Mouse (Mus musculus) stomach, postnatal 0 days (tissue): ENCODE measurements around the gene Ints14. TPM values are rescaled to one million over a fixed set of nuclear protein-coding genes. Genes with fewer than 3 reads are reported as not detected.
"Not testable (repeated sequence)": the region's sequence is repeated elsewhere in the genome, so short reads cannot be mapped to it uniquely, and the experiment has no call there.

ENCODE experiments used
- ATAC-seq: fragments of 200-750 bp; cut with Nextera tagmentation; 2 replicates; pipeline ENCODE4 v1.8.0; 2017; ENCODE audit not compliant: low FRiP score, low TSS enrichment
- DNase-seq: peaks from one replicate; pipeline ENCODE4 v3.0.0-alpha.2; 2016; ENCODE audit warnings: low spot score
- H3K27ac ChIP-seq: fragments of 300-500 bp; sonication (generic); replicated peaks from 2 replicates; pipeline ENCODE4 v1.5.1; 2014; ENCODE audit warnings: mild to moderate bottlenecking, control low read depth
- H3K27me3 ChIP-seq: fragments of 300-500 bp; sonication (generic); 2 replicates; pipeline ENCODE4 v1.6.1; 2014; ENCODE audit warnings: low read length; ENCODE audit not compliant: control insufficient read depth, insufficient read depth
- H3K36me3 ChIP-seq: fragments of 300-500 bp; sonication (generic); 2 replicates; pipeline ENCODE4 v1.6.1; 2014; ENCODE audit warnings: low read length, mixed read lengths; ENCODE audit not compliant: control insufficient read depth, insufficient read depth
- H3K4me1 ChIP-seq: fragments of 300-500 bp; sonication (generic); replicated peaks from 2 replicates; pipeline ENCODE4 v1.6.1; 2014; ENCODE audit warnings: antibody characterized with exemption; ENCODE audit not compliant: control insufficient read depth, insufficient read depth
- H3K4me2 ChIP-seq: fragments of 300-500 bp; sonication (generic); replicated peaks from 2 replicates; pipeline ENCODE4 v1.6.1; 2014; ENCODE audit warnings: low read depth, mild to moderate bottlenecking, control low read depth, moderate library complexity
- H3K4me3 ChIP-seq: fragments of 300-500 bp; sonication (generic); 2 replicates; pipeline ENCODE4 v1.5.1; 2014; ENCODE audit warnings: low read depth, low read length, control low read depth
- H3K9ac ChIP-seq: fragments of 300-500 bp; sonication (generic); 2 replicates; pipeline ENCODE4 v1.6.1; 2014; ENCODE audit warnings: mild to moderate bottlenecking, low read length, control low read depth, mixed read lengths
- H3K9me3 ChIP-seq: fragments of 300-500 bp; sonication (generic); 2 replicates; pipeline ENCODE4 v1.6.1; 2016; ENCODE audit warnings: low read length; ENCODE audit not compliant: control insufficient read depth
- CTCF ChIP-seq: IDR thresholded peaks from 2 replicates; pipeline ENCODE4 v1.5.1; 2016; ENCODE audit warnings: antibody characterized with exemption, low read depth, mild to moderate bottlenecking, moderate library complexity
- EP300 ChIP-seq: optimal IDR thresholded peaks from 2 replicates; pipeline ENCODE3; 2016; ENCODE audit warnings: antibody characterized with exemption
- WGBS: fragments of 180-500 bp; shearing (Covaris S2); extraction: QIAGEN DNeasy Blood & Tissue Kit; methylation state at CpG from one replicate; pipeline ENCODE4 v1.1.7; 2014; 5-methylcytosine and 5-hydroxymethylcytosine counted together
- polyA plus RNA-seq: library from polyadenylated mRNA; unstranded; fragments of >200 nt; fragmentation: Nextera tagmentation; extraction: Ambion mirVana; gene quantifications from 2 replicates; pipeline ENCODE4 v1.2.1, GENCODE M21; 2015

Ints14 gene
- polyA plus RNA-seq, 1 experiment from 2014 or later, result 25.8 TPM

- WGBS, result 21% methylated on average over 9 of the region's 9 CpGs
- no peak for TF ChIP-seq EP300
- TF ChIP-seq CTCF, result no peak
- DNase-seq (no peak), ATAC-seq (no peak; the same call in 1 of the 2 replicates)
- no peaks in the 10 kb centered on the region for H3K27me3 ChIP-seq
- H3K9me3 ChIP-seq, result no peaks in the 10 kb centered on the region
- H3K4me2 ChIP-seq, result peak overlapping the region; percentile 95
- H3K4me3 ChIP-seq, result peak overlapping the region; percentile 96
- peak overlapping the region; percentile 88 for H3K27ac ChIP-seq
- H3K36me3 ChIP-seq, result no peaks in the 10 kb centered on the region
- 0 out of 2 replicates have a peak, but pooled peaks cover 5% of the 10 kb centered on the region for H3K4me1 ChIP-seq
- H3K9ac ChIP-seq, result peak overlapping the region; percentile 91
Observed at GRCm38 (mm10) chr9:65021887-65022579, 61.3 kb downstream of the Ints14 start.

DNA sequence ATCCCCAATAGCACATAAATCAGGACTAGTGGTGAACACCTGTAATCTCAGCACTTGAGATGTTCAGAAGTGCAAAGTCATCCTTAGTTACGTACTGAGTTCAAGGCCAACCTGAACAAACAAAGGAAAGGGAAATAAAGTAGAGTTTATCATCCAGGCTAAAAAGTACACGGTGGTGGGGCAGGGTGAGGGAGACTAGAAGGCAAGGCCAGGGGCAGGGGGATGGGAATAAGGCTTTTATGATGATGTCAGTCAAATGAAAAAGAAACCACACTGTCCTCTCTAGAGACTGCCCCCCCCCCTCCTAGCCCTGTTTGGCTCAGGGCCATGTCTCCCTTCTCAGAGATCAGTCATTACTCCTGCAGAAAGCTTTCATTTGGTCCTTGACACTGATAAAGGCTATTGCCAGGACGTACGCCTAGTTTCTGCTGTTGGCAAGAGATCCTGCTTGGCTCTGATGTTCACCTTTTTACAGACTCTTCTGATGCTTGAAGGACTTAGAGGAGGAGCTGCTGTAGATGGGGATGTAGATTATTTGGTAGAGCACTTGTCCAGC is 62.0 kb downstream of the Ints14 start:
- Histone ChIP-seq H3K4me2 (no peak overlapping the region), H3K36me3 (no peaks in the 10 kb centered on the region), H3K4me3 (no peak overlapping the region), H3K4me1 (0 out of 2 replicates have a peak, but pooled peaks cover 5% of the 10 kb centered on the region), H3K9me3 (no peaks in the 10 kb centered on the region), H3K27ac (peak overlapping the region; percentile 31; the same call in 1 of the 2 replicates), H3K9ac (no peak overlapping the region), H3K27me3 (no peaks in the 10 kb centered on the region)
- TF ChIP-seq EP300, result no peak
- no peak for TF ChIP-seq CTCF
- DNase-seq (peak; percentile 48), ATAC-seq (peak; percentile 59)
- 47% methylated on average over 4 of the region's 4 CpGs for WGBS

DNA sequence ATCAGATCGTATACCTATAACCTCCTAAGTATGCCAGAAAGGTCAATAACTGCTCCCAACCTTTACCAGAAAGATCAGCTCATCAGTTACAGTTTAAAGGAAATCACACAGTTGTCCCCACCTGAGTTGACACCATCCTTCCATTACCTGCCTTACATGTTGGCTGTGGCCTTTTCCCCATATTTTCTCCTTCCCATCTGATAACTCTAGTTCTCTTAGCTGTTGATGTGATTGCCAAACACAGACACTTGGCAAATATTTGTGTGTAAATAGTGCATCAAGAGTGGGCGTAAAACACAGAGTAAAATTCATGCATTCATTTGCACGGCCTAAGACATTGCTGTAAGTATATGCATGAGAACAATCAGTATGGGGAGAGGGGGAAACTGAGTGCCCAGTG is 62.7 kb downstream of the Ints14 start:
- no peak for ATAC-seq
- DNase-seq, result no peak

GRCm38 (mm10) chr9:65027241-65027640 is 66.5 kb downstream of the Ints14 start:
- Histone ChIP-seq H3K27me3 (no peaks in the 10 kb centered on the region), H3K36me3 (no peaks in the 10 kb centered on the region), H3K9me3 (no peaks in the 10 kb centered on the region), H3K4me3 (no peak overlapping the region), H3K4me1 (no peaks in the 10 kb centered on the region), H3K27ac (no peak overlapping the region), H3K4me2 (no peak overlapping the region), H3K9ac (no peak overlapping the region)
- no peak for DNase-seq
- whole genome bisulfite sequencing, result 77% methylated on average over 7 of the region's 7 CpGs
- no peak for TF ChIP-seq CTCF
- TF ChIP-seq EP300, result no peak
- no peak for ATAC-seq

More for the DNA sequence above, 62.7 kb downstream of the Ints14 start:
- Histone ChIP-seq H3K27ac (no peak overlapping the region), H3K9me3 (no peaks in the 10 kb centered on the region), H3K4me3 (no peak overlapping the region), H3K27me3 (no peaks in the 10 kb centered on the region), H3K4me1 (0 out of 2 replicates have a peak, but pooled peaks cover 5% of the 10 kb centered on the region), H3K4me2 (no peak overlapping the region), H3K36me3 (no peaks in the 10 kb centered on the region), H3K9ac (no peak overlapping the region)
- 77% methylated on average over 3 of the region's 3 CpGs for WGBS
- no peak for TF ChIP-seq EP300
- TF ChIP-seq CTCF, result no peak

- TF ChIP-seq CTCF (no peak), EP300 (no peak)
- Histone ChIP-seq H3K4me1 (no peaks in the 10 kb centered on the region), H3K36me3 (no peaks in the 10 kb centered on the region), H3K9me3 (no peaks in the 10 kb centered on the region), H3K4me3 (no peak overlapping the region), H3K9ac (no peak overlapping the region), H3K27ac (no peak overlapping the region), H3K4me2 (no peak overlapping the region), H3K27me3 (no peaks in the 10 kb centered on the region)
- DNase-seq (no peak), ATAC-seq (no peak)
- 83% methylated on average over 5 of the region's 5 CpGs for WGBS
Observed at GRCm38 (mm10) chr9:65028313-65028712, 67.6 kb downstream of the Ints14 start.

GRCm38 (mm10) chr9:65031355-65031754 is 70.7 kb downstream of the Ints14 start:
- 66% methylated on average over 5 of the region's 5 CpGs for WGBS
- TF ChIP-seq CTCF, result peak; percentile 37
- not testable (repeated sequence) for H3K9ac ChIP-seq, H3K27ac ChIP-seq, H3K4me1 ChIP-seq, H3K27me3 ChIP-seq, H3K9me3 ChIP-seq, H3K4me2 ChIP-seq, ATAC-seq, H3K4me3 ChIP-seq, H3K36me3 ChIP-seq, DNase-seq
